Mouse (Mus musculus): Measurements from ENCODE around the gene Slc13a4. TPM values are rescaled to one million over a fixed set of nuclear protein-coding genes. Genes with fewer than 3 reads are reported as not detected.
A peak's percentile ranks its signal among the peaks of the same experiment; 100 is the strongest.

The Slc13a4 gene
- polyA plus RNA-seq, 1 experiment: 1.1 TPM

DNA sequence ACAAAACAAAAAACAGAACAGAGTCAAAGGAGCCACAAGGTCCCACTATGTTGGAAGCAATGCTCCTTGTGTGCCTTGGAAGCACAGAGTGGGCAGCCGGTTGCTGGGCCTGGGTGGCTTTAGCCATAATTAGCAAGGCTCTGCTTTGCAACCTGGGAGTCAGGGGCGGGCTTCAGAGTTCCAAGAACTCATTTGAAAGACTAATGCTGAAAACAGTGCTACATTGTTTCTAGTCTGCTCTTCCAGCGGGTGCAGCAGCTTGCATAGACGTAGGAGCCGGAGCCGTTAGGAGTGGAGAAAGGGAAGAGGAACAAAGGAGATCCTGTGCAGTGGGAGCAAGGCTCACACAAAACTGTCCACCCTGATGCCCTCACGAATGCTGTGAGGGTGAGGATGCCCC lies 19.0 kb downstream of the Slc13a4 start:
- Histone ChIP-seq H3K27me3 (ENCODE audit: control insufficient read depth, insufficient read depth, low read length, poor library complexity, severe bottlenecking) (no peaks in the 10 kb centered on the region), H3K36me3 (ENCODE audit: control insufficient read depth, insufficient read depth, low read length, poor library complexity, severe bottlenecking) (no peaks in the 10 kb centered on the region), H3K4me3 (ENCODE audit: low read depth, low read length) (no peak overlapping the region; the same call in 1 of the 2 replicates), H3K27ac (ENCODE audit: insufficient read depth, low read length) (0 out of 2 replicates have a peak overlapping the region, but pooled peaks have one; percentile 30), H3K9me3 (replicated peaks; ENCODE audit: control insufficient read depth, insufficient read depth, low read length, poor library complexity, severe bottlenecking) (no peaks in the 10 kb centered on the region), H3K4me1 (ENCODE audit: control insufficient read depth, insufficient read depth, low read length) (peaks cover 9% of the 10 kb centered on the region), H3K9ac (ENCODE audit: low read depth, poor library complexity, severe bottlenecking) (no peak overlapping the region)
- no peak for TF ChIP-seq POLR2A (IDR thresholded peaks at IDR 0.05; ENCODE audit: insufficient read depth, low read length)
- TF ChIP-seq CTCF (IDR thresholded peaks at IDR 0.05; ENCODE audit: low read depth, low read length): no peak
- peak; percentile 66; the same call in 1 of the 2 replicates for TF ChIP-seq EP300 (IDR thresholded peaks at IDR 0.05; ENCODE audit: insufficient read depth, low read depth, low read length)

DNA sequence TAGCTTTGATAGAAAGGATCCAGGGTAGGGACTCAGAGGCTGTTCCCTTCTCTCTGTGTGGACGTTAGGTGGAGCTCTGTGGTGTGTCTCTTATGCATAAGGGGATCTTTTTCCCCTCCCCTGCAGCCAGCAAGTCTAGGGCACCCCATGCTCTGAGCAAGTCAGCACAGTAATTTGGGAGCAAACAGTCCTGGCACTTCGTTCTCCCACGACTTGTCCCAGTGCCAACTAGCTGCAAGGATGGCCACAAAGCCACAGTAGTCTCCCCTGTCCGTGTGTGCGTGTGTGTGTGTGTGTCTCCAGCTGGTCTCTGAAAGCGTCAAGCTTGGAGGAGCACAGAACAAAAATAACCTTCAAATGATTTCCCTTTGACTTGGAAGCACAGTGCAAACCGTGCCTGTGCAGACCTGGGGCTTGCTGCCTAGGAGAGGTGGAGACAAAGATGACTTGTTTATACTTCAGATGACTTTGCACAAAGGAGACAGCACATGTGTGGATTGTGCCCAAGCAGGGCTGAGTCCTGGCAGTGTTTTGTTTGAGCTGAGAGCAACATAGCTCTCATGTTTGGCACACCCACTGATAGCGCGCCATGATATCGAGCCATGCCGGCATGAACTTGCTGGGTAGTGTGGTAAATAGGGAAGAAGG lies 19.7 kb downstream of the Slc13a4 start:
- Histone ChIP-seq H3K27me3 (ENCODE audit: control insufficient read depth, insufficient read depth, low read length, poor library complexity, severe bottlenecking) (no peaks in the 10 kb centered on the region), H3K9ac (ENCODE audit: low read depth, poor library complexity, severe bottlenecking) (no peak overlapping the region), H3K9me3 (replicated peaks; ENCODE audit: control insufficient read depth, insufficient read depth, low read length, poor library complexity, severe bottlenecking) (no peaks in the 10 kb centered on the region), H3K27ac (ENCODE audit: insufficient read depth, low read length) (no peak overlapping the region), H3K4me3 (ENCODE audit: low read depth, low read length) (no peak overlapping the region), H3K36me3 (ENCODE audit: control insufficient read depth, insufficient read depth, low read length, poor library complexity, severe bottlenecking) (no peaks in the 10 kb centered on the region), H3K4me1 (ENCODE audit: control insufficient read depth, insufficient read depth, low read length) (peaks cover 9% of the 10 kb centered on the region)
- TF ChIP-seq EP300 (IDR thresholded peaks at IDR 0.05; ENCODE audit: insufficient read depth, low read depth, low read length) (no peak), CTCF (IDR thresholded peaks at IDR 0.05; ENCODE audit: low read depth, low read length) (no peak), POLR2A (IDR thresholded peaks at IDR 0.05; ENCODE audit: insufficient read depth, low read length) (no peak)

DNA sequence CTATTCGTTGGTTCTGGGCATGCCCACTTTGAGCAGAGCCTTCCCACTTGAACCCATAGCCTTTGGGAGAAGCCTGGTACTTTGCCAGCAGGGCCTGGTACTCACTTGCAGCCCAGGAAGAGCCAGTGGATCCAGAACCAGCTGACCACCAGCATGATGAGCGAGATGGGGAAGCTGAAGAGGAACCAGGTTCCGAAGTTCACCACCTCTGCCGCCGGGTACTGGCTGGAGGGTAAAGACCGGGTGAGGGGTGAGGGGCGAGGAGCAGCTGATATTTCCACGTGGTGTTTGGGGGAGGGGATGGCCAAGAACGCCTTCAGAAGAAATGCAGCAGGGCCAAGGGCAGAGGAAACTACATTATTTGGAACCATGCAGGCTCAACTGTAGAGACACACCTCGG lies 28.6 kb downstream of the Slc13a4 start:
- Histone ChIP-seq H3K9ac (ENCODE audit: low read depth, poor library complexity, severe bottlenecking) (no peak overlapping the region), H3K4me1 (ENCODE audit: control insufficient read depth, insufficient read depth, low read length) (no peaks in the 10 kb centered on the region), H3K9me3 (replicated peaks; ENCODE audit: control insufficient read depth, insufficient read depth, low read length, poor library complexity, severe bottlenecking) (no peaks in the 10 kb centered on the region), H3K27me3 (ENCODE audit: control insufficient read depth, insufficient read depth, low read length, poor library complexity, severe bottlenecking) (no peaks in the 10 kb centered on the region), H3K27ac (ENCODE audit: insufficient read depth, low read length) (no peak overlapping the region), H3K4me3 (ENCODE audit: low read depth, low read length) (no peak overlapping the region), H3K36me3 (ENCODE audit: control insufficient read depth, insufficient read depth, low read length, poor library complexity, severe bottlenecking) (no peaks in the 10 kb centered on the region)
- TF ChIP-seq CTCF (IDR thresholded peaks at IDR 0.05; ENCODE audit: low read depth, low read length) (no peak), EP300 (IDR thresholded peaks at IDR 0.05; ENCODE audit: insufficient read depth, low read depth, low read length) (no peak), POLR2A (IDR thresholded peaks at IDR 0.05; ENCODE audit: insufficient read depth, low read length) (no peak)

DNA sequence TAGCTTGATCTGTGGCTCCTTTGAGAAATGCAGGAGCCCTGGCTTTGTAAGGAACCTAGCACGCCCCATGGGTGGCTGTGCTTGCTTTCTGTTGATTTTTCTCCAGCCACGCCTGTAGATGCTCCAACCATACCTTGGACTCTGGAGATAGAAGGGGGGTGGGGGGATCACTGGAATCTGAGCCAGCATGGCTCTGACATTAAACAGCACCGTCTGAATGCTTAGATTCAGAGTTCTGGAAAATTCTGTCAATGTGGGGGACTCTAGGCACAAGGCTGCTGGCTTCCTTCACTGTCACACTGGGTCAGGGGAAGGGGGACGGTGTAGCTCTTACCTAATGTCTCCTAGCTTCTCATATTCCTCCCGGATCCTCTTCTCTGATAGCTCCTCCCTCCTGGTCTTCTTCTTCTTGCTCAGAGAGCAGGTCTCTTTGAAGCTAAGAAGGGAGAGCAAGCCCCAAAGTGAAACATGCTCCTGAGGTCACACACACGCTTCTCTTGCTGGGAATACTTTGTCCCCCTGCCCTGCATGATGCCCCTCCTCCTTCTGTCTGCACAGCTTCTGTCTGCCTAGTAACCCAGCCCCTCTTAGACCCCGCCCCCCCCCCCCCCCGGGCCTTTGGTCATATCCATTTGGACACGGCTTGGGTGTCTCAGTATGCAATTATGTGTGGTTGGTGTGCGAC lies 29.9 kb downstream of the Slc13a4 start:
- Histone ChIP-seq H3K36me3 (ENCODE audit: control insufficient read depth, insufficient read depth, low read length, poor library complexity, severe bottlenecking) (no peaks in the 10 kb centered on the region), H3K9ac (ENCODE audit: low read depth, poor library complexity, severe bottlenecking) (no peak overlapping the region), H3K4me3 (ENCODE audit: low read depth, low read length) (no peak overlapping the region), H3K27me3 (ENCODE audit: control insufficient read depth, insufficient read depth, low read length, poor library complexity, severe bottlenecking) (no peaks in the 10 kb centered on the region), H3K9me3 (replicated peaks; ENCODE audit: control insufficient read depth, insufficient read depth, low read length, poor library complexity, severe bottlenecking) (no peaks in the 10 kb centered on the region), H3K27ac (ENCODE audit: insufficient read depth, low read length) (no peak overlapping the region), H3K4me1 (ENCODE audit: control insufficient read depth, insufficient read depth, low read length) (no peaks in the 10 kb centered on the region)
- no peak for TF ChIP-seq POLR2A (IDR thresholded peaks at IDR 0.05; ENCODE audit: insufficient read depth, low read length)
- no peak for TF ChIP-seq CTCF (IDR thresholded peaks at IDR 0.05; ENCODE audit: low read depth, low read length)
- TF ChIP-seq EP300 (IDR thresholded peaks at IDR 0.05; ENCODE audit: insufficient read depth, low read depth, low read length): no peak

DNA sequence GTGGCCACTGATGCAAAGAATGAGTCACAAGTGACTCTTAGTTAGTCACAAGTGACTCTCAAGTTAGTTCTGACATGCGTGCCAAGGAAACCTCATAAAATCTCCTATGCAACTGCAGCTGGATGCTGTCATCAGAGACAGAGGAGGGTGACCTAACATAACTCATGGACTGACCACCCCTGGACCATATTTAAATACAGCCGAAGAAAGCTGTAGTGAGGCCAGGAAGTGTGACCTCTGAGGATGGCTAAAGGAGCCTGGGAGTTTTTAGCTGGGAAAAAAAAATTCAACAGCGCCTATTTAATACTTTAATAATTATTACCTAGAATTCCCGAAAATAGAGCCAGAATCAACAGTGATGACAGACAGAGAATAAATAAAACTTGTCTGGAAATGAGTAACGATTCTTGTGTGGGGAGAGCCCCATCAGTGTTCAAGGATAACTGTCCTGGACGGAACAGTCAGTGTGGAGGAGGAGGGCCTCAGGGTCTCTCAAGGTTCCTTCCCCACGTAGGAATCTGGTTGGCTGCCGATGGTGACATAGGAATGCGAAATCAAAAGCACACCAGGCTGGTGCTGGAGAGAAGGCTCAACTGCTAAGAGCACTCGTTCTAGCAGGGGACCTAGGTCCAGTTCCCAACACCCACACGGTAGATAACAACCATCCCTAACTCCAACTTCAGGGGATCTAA lies 34.4 kb downstream of the Slc13a4 start:
- Histone ChIP-seq H3K36me3 (ENCODE audit: control insufficient read depth, insufficient read depth, low read length, poor library complexity, severe bottlenecking) (no peaks in the 10 kb centered on the region), H3K9me3 (replicated peaks; ENCODE audit: control insufficient read depth, insufficient read depth, low read length, poor library complexity, severe bottlenecking) (no peaks in the 10 kb centered on the region), H3K9ac (ENCODE audit: low read depth, poor library complexity, severe bottlenecking) (no peak overlapping the region), H3K4me3 (ENCODE audit: low read depth, low read length) (no peak overlapping the region), H3K27me3 (ENCODE audit: control insufficient read depth, insufficient read depth, low read length, poor library complexity, severe bottlenecking) (no peaks in the 10 kb centered on the region), H3K4me1 (ENCODE audit: control insufficient read depth, insufficient read depth, low read length) (no peaks in the 10 kb centered on the region), H3K27ac (ENCODE audit: insufficient read depth, low read length) (no peak overlapping the region)
- TF ChIP-seq EP300 (IDR thresholded peaks at IDR 0.05; ENCODE audit: insufficient read depth, low read depth, low read length) (no peak), POLR2A (IDR thresholded peaks at IDR 0.05; ENCODE audit: insufficient read depth, low read length) (no peak), CTCF (IDR thresholded peaks at IDR 0.05; ENCODE audit: low read depth, low read length) (no peak)

Data from ES-Bruce4 (cell line).